Mouse (Mus musculus) embryonic facial prominence, embryonic 12.5 days (tissue): ENCODE measurements around the gene Rnf186. TPM values are rescaled to one million over a fixed set of nuclear protein-coding genes. Genes with fewer than 3 reads are reported as not detected.

Experiments used
- ATAC-seq: fragments of 200-750 bp; cut with Nextera tagmentation; 2 replicates; pipeline ENCODE4 v1.8.0; 2017; ENCODE audit not compliant: insufficient number of reproducible peaks, insufficient read depth, low FRiP score, low TSS enrichment
- H3K27ac ChIP-seq: fragments of 300-500 bp; sonication (generic); 2 replicates; pipeline ENCODE4 v1.5.1; 2016; ENCODE audit warnings: mild to moderate bottlenecking
- H3K27me3 ChIP-seq: fragments of 300-500 bp; sonication (generic); 2 replicates; pipeline ENCODE4 v1.6.1; 2016; ENCODE audit warnings: mild to moderate bottlenecking, moderate library complexity
- H3K36me3 ChIP-seq: fragments of 300-500 bp; sonication (generic); 2 replicates; pipeline ENCODE4 v1.6.1; 2016; ENCODE audit warnings: mild to moderate bottlenecking
- H3K4me1 ChIP-seq: fragments of 300-500 bp; sonication (generic); 2 replicates; pipeline ENCODE4 v1.6.1; 2016
- H3K4me2 ChIP-seq: fragments of 300-500 bp; sonication (generic); replicated peaks from 2 replicates; pipeline ENCODE4 v1.6.1; 2016; ENCODE audit warnings: mild to moderate bottlenecking, moderate library complexity
- H3K4me3 ChIP-seq: fragments of 300-500 bp; sonication (generic); 2 replicates; pipeline ENCODE4 v1.5.1; 2016; ENCODE audit warnings: mild to moderate bottlenecking
- H3K9ac ChIP-seq: fragments of 300-500 bp; sonication (generic); 2 replicates; pipeline ENCODE4 v1.6.1; 2016; ENCODE audit warnings: mild to moderate bottlenecking, moderate library complexity
- H3K9me3 ChIP-seq: fragments of 300-500 bp; sonication (generic); 2 replicates; pipeline ENCODE4 v1.6.1; 2016; ENCODE audit warnings: mild to moderate bottlenecking, moderate library complexity
- WGBS: fragments of 180-500 bp; shearing (Covaris S2); methylation state at CpG from one replicate; pipeline ENCODE4 v1.1.7; 2016; 5-methylcytosine and 5-hydroxymethylcytosine counted together
- polyA plus RNA-seq: library from polyadenylated mRNA; unstranded; fragments of >200 nt; fragmentation: Nextera tagmentation; extraction: Ambion mirVana; gene quantifications from 2 replicates; pipeline ENCODE4 v1.2.1, GENCODE M21; 2016

Rnf186 gene
- polyA plus RNA-seq, 1 experiment from 2014 or later: not detected

DNA sequence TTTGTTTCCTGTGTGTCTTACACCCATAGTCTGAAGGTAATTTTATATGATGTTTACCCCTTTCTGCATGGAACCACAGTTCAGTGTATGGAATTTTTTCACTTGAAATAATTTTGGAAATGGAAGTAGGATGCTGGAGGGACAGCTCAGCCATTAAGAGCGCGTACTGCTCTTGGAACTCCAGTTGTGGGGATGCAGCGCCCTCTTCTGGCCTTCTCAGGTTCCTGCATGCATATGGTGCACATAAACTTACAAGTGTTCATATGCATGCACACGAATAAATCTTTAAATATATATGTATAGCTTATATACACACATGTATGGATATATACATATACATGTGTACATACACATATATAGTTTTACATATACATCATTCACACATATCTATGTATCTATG, 30.2 kb downstream of the Rnf186 start:
- no peak overlapping the region for H3K4me3 ChIP-seq
- no peak overlapping the region for H3K27ac ChIP-seq
- no peak overlapping the region for H3K9ac ChIP-seq
- 86% methylated on average over 4 of the region's 4 CpGs for WGBS
- H3K9me3 ChIP-seq: no peaks in the 10 kb centered on the region
- ATAC-seq: no peak
- H3K36me3 ChIP-seq: no peaks in the 10 kb centered on the region
- no peak overlapping the region for H3K4me2 ChIP-seq
- H3K27me3 ChIP-seq: no peaks in the 10 kb centered on the region
- no peaks in the 10 kb centered on the region for H3K4me1 ChIP-seq

- Histone ChIP-seq H3K4me1 (no peaks in the 10 kb centered on the region), H3K4me3 (no peak overlapping the region), H3K4me2 (no peak overlapping the region), H3K36me3 (no peaks in the 10 kb centered on the region), H3K9me3 (no peaks in the 10 kb centered on the region), H3K27me3 (no peaks in the 10 kb centered on the region), H3K27ac (no peak overlapping the region), H3K9ac (no peak overlapping the region)
- no peak for ATAC-seq
- 85% methylated on average over 11 of the region's 11 CpGs for WGBS
These were observed 31.7 kb downstream of the Rnf186 start for GRCm38 (mm10) chr4:138998611-138999010.

DNA sequence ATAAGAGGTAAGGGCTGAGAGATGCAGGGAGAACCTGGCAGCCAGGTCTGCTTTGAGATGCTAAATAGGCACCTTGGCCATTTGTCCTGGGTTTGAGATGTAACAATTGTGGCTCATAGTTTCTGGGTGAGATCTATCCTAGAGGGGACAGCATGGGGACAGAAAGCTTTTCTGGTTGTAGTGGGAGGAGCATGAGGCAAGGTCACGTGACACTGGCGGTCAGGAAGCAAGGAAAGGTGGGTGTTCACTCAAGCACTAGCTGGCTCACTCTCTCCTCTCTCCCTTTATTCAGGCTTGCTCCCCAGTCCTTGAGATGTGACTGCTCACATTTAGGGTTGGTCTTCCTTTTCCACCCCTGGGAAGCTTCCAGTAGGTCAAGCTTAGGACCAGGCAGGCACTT, 34.1 kb downstream of the Rnf186 start:
- H3K9ac ChIP-seq: no peak overlapping the region
- H3K36me3 ChIP-seq: no peaks in the 10 kb centered on the region
- no peaks in the 10 kb centered on the region for H3K27me3 ChIP-seq
- H3K4me1 ChIP-seq: no peaks in the 10 kb centered on the region
- 60% methylated on average over 2 of the region's 2 CpGs for WGBS
- no peak overlapping the region for H3K27ac ChIP-seq
- no peak overlapping the region for H3K4me2 ChIP-seq
- H3K9me3 ChIP-seq: no peaks in the 10 kb centered on the region
- no peak for ATAC-seq
- no peak overlapping the region for H3K4me3 ChIP-seq

GRCm38 (mm10) chr4:139001433-139001832, 34.5 kb downstream of the Rnf186 start:
- Histone ChIP-seq H3K4me3 (no peak overlapping the region), H3K36me3 (no peaks in the 10 kb centered on the region), H3K27me3 (no peaks in the 10 kb centered on the region), H3K9me3 (no peaks in the 10 kb centered on the region), H3K4me1 (no peaks in the 10 kb centered on the region), H3K4me2 (no peak overlapping the region), H3K9ac (no peak overlapping the region), H3K27ac (no peak overlapping the region)
- WGBS: 28% methylated on average over 6 of the region's 6 CpGs
- ATAC-seq: no peak

GRCm38 (mm10) chr4:139004067-139004466, 37.2 kb downstream of the Rnf186 start:
- 72% methylated on average over 8 of the region's 8 CpGs for WGBS
- H3K9me3 ChIP-seq: no peaks in the 10 kb centered on the region
- H3K27me3 ChIP-seq: no peaks in the 10 kb centered on the region
- no peak overlapping the region for H3K9ac ChIP-seq
- no peaks in the 10 kb centered on the region for H3K36me3 ChIP-seq
- H3K4me2 ChIP-seq: no peak overlapping the region
- no peak overlapping the region for H3K27ac ChIP-seq
- ATAC-seq: no peak
- no peak overlapping the region for H3K4me3 ChIP-seq
- H3K4me1 ChIP-seq: no peaks in the 10 kb centered on the region; the same call in 1 of the 2 replicates

DNA sequence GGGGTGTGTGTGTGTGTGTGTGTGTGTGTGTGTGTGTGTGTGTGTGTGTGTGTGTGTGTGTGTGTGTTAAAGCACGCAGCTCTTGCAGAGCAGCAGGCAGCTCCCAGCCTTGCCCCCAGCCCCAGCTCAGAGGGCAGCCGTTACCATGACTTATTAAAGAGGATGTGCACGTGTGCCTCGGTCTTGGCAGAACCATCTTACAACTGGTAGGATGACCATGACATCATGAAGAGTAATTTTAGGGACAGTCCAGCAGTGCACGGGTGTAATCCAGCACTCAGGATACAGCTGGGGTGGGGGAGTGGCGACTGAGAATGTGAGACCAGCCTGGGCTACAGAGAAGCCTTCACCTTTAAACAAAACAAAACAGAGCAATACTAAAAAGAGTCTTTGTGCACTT, 38.3 kb downstream of the Rnf186 start:
- H3K4me2 ChIP-seq: no peak overlapping the region
- no peak for ATAC-seq
- 59% methylated on average over 6 of the region's 6 CpGs for WGBS
- no peak overlapping the region for H3K9ac ChIP-seq
- H3K4me3 ChIP-seq: no peak overlapping the region
- no peaks in the 10 kb centered on the region for H3K36me3 ChIP-seq
- no peak overlapping the region for H3K27ac ChIP-seq
- H3K4me1 ChIP-seq: no peaks in the 10 kb centered on the region; the same call in 1 of the 2 replicates
- no peaks in the 10 kb centered on the region for H3K27me3 ChIP-seq
- no peaks in the 10 kb centered on the region for H3K9me3 ChIP-seq

DNA sequence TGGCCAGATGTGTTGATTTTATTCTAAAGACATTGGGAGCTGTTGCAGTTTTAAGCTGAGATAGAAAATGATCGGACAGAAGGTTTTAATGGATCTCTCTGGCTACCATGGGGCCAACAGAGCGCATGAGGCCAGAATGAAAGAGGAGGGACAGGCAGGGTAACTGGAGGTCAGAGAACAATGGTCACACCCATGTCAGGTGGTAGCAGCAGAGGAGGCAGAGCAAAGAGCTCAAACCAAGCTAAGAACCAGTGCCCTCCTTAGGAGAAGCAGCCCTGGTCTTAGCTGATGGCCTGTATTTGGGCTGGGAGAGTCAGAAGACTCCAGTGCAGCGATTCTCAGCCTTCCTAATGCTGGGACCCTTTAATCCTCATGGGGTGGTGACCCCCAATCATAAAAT, 40.4 kb downstream of the Rnf186 start:
- no peaks in the 10 kb centered on the region for H3K9me3 ChIP-seq
- H3K4me3 ChIP-seq: no peak overlapping the region
- no peak overlapping the region for H3K27ac ChIP-seq
- no peaks in the 10 kb centered on the region for H3K36me3 ChIP-seq
- 79% methylated on average over 3 of the region's 3 CpGs for WGBS
- ATAC-seq: no peak
- H3K9ac ChIP-seq: no peak overlapping the region
- H3K4me2 ChIP-seq: no peak overlapping the region
- no peaks in the 10 kb centered on the region; the same call in 1 of the 2 replicates for H3K4me1 ChIP-seq
- H3K27me3 ChIP-seq: no peaks in the 10 kb centered on the region

- Histone ChIP-seq H3K27ac (no peak overlapping the region), H3K4me2 (no peak overlapping the region), H3K27me3 (no peaks in the 10 kb centered on the region), H3K9me3 (no peaks in the 10 kb centered on the region), H3K36me3 (no peaks in the 10 kb centered on the region), H3K9ac (no peak overlapping the region), H3K4me3 (no peak overlapping the region), H3K4me1 (no peaks in the 10 kb centered on the region; the same call in 1 of the 2 replicates)
- no peak for ATAC-seq
- WGBS: 47% methylated on average over 6 of the region's 6 CpGs
These were observed 41.1 kb downstream of the Rnf186 start for GRCm38 (mm10) chr4:139007981-139008536.

DNA sequence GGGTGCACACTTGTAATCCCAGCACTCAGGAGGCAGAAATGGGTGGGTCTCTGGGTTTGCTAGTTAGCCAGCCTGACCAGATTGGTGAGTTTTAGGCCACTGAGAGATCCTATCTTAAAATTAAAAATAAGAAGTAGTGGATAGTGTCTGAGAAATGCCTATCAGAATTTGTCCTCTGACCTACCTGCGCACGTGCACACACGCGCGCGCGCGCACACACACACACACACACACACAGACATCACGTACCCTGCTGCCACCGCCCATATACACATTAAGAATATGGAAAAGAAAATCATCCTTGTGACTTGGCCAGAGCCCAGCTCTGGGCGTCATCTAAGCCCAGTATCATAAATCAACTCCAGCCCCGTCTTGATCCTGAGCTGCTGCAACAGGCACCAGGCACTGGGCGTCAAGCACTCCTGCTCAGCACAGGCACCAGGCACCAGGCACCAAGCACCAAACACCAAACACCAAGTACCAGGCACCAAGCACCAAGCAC, 44.3 kb downstream of the Rnf186 start:
- WGBS: 93% methylated on average over 13 of the region's 13 CpGs
- H3K9me3 ChIP-seq: 0 out of 2 replicates have a peak, but pooled peaks cover 3% of the 10 kb centered on the region
- H3K4me1 ChIP-seq: no peaks in the 10 kb centered on the region; the same call in 1 of the 2 replicates
- H3K4me3 ChIP-seq: no peak overlapping the region
- no peak overlapping the region for H3K4me2 ChIP-seq
- no peaks in the 10 kb centered on the region for H3K27me3 ChIP-seq
- no peak for ATAC-seq
- no peak overlapping the region for H3K9ac ChIP-seq
- no peak overlapping the region for H3K27ac ChIP-seq
- no peaks in the 10 kb centered on the region for H3K36me3 ChIP-seq

DNA sequence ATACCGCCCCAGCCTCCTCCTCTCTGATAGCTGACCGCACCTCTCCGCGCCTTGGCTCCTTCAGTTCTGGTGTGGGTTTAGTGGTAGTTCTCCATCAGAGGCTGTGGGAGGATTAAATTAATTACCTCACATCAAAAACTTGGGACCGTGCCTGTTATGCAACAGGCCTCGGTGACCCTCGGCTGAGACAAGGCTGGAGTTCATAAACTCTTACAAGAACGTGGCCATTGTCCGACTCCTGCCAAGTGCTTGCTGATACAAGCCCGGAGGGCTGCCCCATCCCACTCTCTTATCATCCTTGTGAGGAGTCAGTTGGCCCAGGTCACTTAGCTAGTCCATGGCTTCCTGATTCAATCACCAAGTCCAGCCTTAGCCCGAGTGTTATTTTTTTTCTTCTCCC, 46.4 kb downstream of the Rnf186 start:
- Histone ChIP-seq H3K36me3 (no peaks in the 10 kb centered on the region), H3K27ac (no peak overlapping the region), H3K4me3 (no peak overlapping the region), H3K9ac (no peak overlapping the region), H3K9me3 (0 out of 2 replicates have a peak, but pooled peaks cover 3% of the 10 kb centered on the region), H3K4me2 (no peak overlapping the region), H3K27me3 (no peaks in the 10 kb centered on the region), H3K4me1 (no peaks in the 10 kb centered on the region)
- ATAC-seq: no peak
- 85% methylated on average over 11 of the region's 11 CpGs for WGBS

- 82% methylated on average over 6 of the region's 6 CpGs for WGBS
- no peak overlapping the region for H3K27ac ChIP-seq
These were observed 47.9 kb downstream of the Rnf186 start for GRCm38 (mm10) chr4:139014793-139015192.

More at GRCm38 (mm10) chr4:139014793-139015192, 47.9 kb downstream of the Rnf186 start:
- no peak overlapping the region for H3K9ac ChIP-seq
- no peaks in the 10 kb centered on the region for H3K36me3 ChIP-seq
- H3K4me1 ChIP-seq: no peaks in the 10 kb centered on the region
- 0 out of 2 replicates have a peak, but pooled peaks cover 3% of the 10 kb centered on the region for H3K9me3 ChIP-seq
- no peak overlapping the region for H3K4me3 ChIP-seq
- no peaks in the 10 kb centered on the region for H3K27me3 ChIP-seq
- no peak for ATAC-seq
- H3K4me2 ChIP-seq: no peak overlapping the region
